ENCODE assay signal across 8 mouse cellular contexts in genomic region chr11:62223962-62224361, GRCm38 (mm10). TPM values are rescaled to one million over a fixed set of nuclear protein-coding genes. Genes with fewer than 3 reads are reported as not detected.
DNase-seq lines count a peak whose midpoint lies in the region; ATAC-seq and TF ChIP-seq lines count a peak whose summit lies in the region.

No protein-coding gene starts in this region.

- no peak for TF ChIP-seq EP300 in heart, postnatal 0 days (IDR thresholded peaks at IDR 0.05; ENCODE audit: low read depth)

- H3K27ac ChIP-seq in heart, postnatal 0 days (ENCODE audit: low read depth): 0 out of 2 replicates have a peak overlapping the region, but pooled peaks have one; percentile 11
- no peak overlapping the region for H3K27ac ChIP-seq in midbrain, embryonic 10.5 days (replicated peaks)

- H3K4me2 ChIP-seq in heart, postnatal 0 days (ENCODE audit: low read depth, low read length): no peak overlapping the region

- H3K27me3 ChIP-seq in heart, postnatal 0 days (ENCODE audit: control insufficient read depth, insufficient read depth, low read length): no peaks in the 10 kb centered on the region
- no peaks in the 10 kb centered on the region for H3K27me3 ChIP-seq in midbrain, embryonic 10.5 days (ENCODE audit: low read depth, poor library complexity, severe bottlenecking)

- no peak for TF ChIP-seq CTCF in heart, postnatal 0 days (IDR thresholded peaks at IDR 0.05; ENCODE audit: low read depth)

- WGBS in heart, postnatal 0 days: 79% methylated on average over 7 of the region's 7 CpGs
- WGBS in midbrain, embryonic 10.5 days: 96% methylated on average over 7 of the region's 7 CpGs

- no peaks in the 10 kb centered on the region for H3K9me3 ChIP-seq in heart, postnatal 0 days (replicated peaks; ENCODE audit: control insufficient read depth, low read length)
- no peaks in the 10 kb centered on the region for H3K9me3 ChIP-seq in midbrain, embryonic 10.5 days (replicated peaks)

- no peak for ATAC-seq in heart, postnatal 0 days (ENCODE audit: insufficient read depth, low read depth)
- ATAC-seq in neutrophil, adult 5-6 weeks (ENCODE audit: extremely low read depth, insufficient number of reproducible peaks, low FRiP score, poor library complexity, severe bottlenecking): 0 out of 2 replicates have a peak, but pooled peaks have one; percentile 23

- H3K36me3 ChIP-seq in heart, postnatal 0 days (replicated peaks; ENCODE audit: control insufficient read depth, insufficient read depth, low read length): no peaks in the 10 kb centered on the region
- peaks cover 12% of the 10 kb centered on the region for H3K36me3 ChIP-seq in midbrain, embryonic 10.5 days

- no peak overlapping the region for H3K9ac ChIP-seq in heart, postnatal 0 days (replicated peaks; ENCODE audit: low read depth, low read length)

- DNase-seq in adrenal gland, postnatal 14 days: peak; percentile 35
- no peak for DNase-seq in adrenal gland, adult 18-20 months (ENCODE audit: low spot score in 2 of 2)
- peak; percentile 38 for DNase-seq in urinary bladder, postnatal 14 days (ENCODE audit: low spot score)
- no peak for DNase-seq in urinary bladder, postnatal 10 days (ENCODE audit: low spot score)
- no peak for DNase-seq in heart, postnatal 0 days (ENCODE audit: low spot score)
- no peak for DNase-seq in neural tube, embryonic 10.5 days (ENCODE audit: extremely low spot score, low spot score)
- DNase-seq in midbrain, embryonic 10.5 days (ENCODE audit: low spot score): no peak

- H3K4me1 ChIP-seq in heart, postnatal 0 days (ENCODE audit: control insufficient read depth, insufficient read depth): peaks cover 21% of the 10 kb centered on the region
- no peaks in the 10 kb centered on the region for H3K4me1 ChIP-seq in midbrain, embryonic 10.5 days

- no peak overlapping the region for H3K4me3 ChIP-seq in heart, postnatal 0 days (ENCODE audit: low read depth, low read length)
- H3K4me3 ChIP-seq in midbrain, embryonic 10.5 days: no peak overlapping the region

RNA-seq across cellular contexts. Expression of gene Adora2b, which starts 24.8 kb away (rescaled TPM):
- 0.22 TPM in 1 of 2 replicates, not detected in the other for total RNA-seq in adrenal gland, postnatal 14 days (2021)
- total RNA-seq in adrenal gland, adult 18-20 months (2021): 1 to 10 TPM in 1 of 2 experiments, under 1 TPM in 1; 0.64 to 1.7 TPM
- 0.11 and 0.62 TPM in 2 replicates for total RNA-seq in heart, postnatal 0 days (2014; rRNA removed; ENCODE audit: low replicate concordance)
- polyA plus RNA-seq in heart, postnatal 0 days (2015; fragmentation: Nextera tagmentation; extraction: Ambion mirVana): 0.57 and 0.74 TPM in 2 replicates
- 0.74 and 0.81 TPM in 2 replicates for total RNA-seq in neutrophil, adult 5-6 weeks (2017)
- polyA plus RNA-seq in midbrain, embryonic 10.5 days (2016; fragmentation: Nextera tagmentation; extraction: Ambion mirVana): 3.9 and 4.5 TPM in 2 replicates

RNA-seq across cellular contexts. Expression of gene Zswim7, which starts 57.2 kb away (rescaled TPM):
- 17.6 and 20.1 TPM in 2 replicates for total RNA-seq in adrenal gland, postnatal 14 days (2021)
- 10 to 100 TPM; 15.5 to 23.9 TPM for total RNA-seq in adrenal gland, adult 18-20 months (2021)
- 14.6 and 43.3 TPM in 2 replicates for total RNA-seq in heart, postnatal 0 days (2014; rRNA removed; ENCODE audit: low replicate concordance)
- 39.0 and 43.3 TPM in 2 replicates for polyA plus RNA-seq in heart, postnatal 0 days (2015; fragmentation: Nextera tagmentation; extraction: Ambion mirVana)
- total RNA-seq in neutrophil, adult 5-6 weeks (2017): 4.2 and 4.4 TPM in 2 replicates
- polyA plus RNA-seq in midbrain, embryonic 10.5 days (2016; fragmentation: Nextera tagmentation; extraction: Ambion mirVana): 15.6 and 16.8 TPM in 2 replicates

RNA-seq across cellular contexts. Expression of gene Ttc19, which starts 57.3 kb away (rescaled TPM):
- total RNA-seq in adrenal gland, postnatal 14 days (2021): 31.1 and 31.5 TPM in 2 replicates
- 10 to 100 TPM; 29.0 to 32.6 TPM for total RNA-seq in adrenal gland, adult 18-20 months (2021)
- total RNA-seq in heart, postnatal 0 days (2014; rRNA removed; ENCODE audit: low replicate concordance): 26.9 and 31.2 TPM in 2 replicates
- 20.1 and 21.3 TPM in 2 replicates for polyA plus RNA-seq in heart, postnatal 0 days (2015; fragmentation: Nextera tagmentation; extraction: Ambion mirVana)
- 18.8 and 19.8 TPM in 2 replicates for total RNA-seq in neutrophil, adult 5-6 weeks (2017)
- polyA plus RNA-seq in midbrain, embryonic 10.5 days (2016; fragmentation: Nextera tagmentation; extraction: Ambion mirVana): 15.7 and 17.6 TPM in 2 replicates

Comparison
In these comparisons a context has a peak if more than half of its experiments do, and no peak if none do; other contexts are left out.
1. DNase-seq: peak in adrenal gland, postnatal 14 days (single experiment) and urinary bladder, postnatal 14 days (single experiment); none in adrenal gland, adult 18-20 months (0 of 2), urinary bladder, postnatal 10 days (single experiment), heart, postnatal 0 days (single experiment), neural tube, embryonic 10.5 days (single experiment) and midbrain, embryonic 10.5 days (single experiment).